Mouse (Mus musculus): ENCODE measurements around the gene Akt1s1.
A peak's percentile ranks its signal among the peaks of the same experiment; 100 is the strongest.
"Not testable (repeated sequence)": the region's sequence is repeated elsewhere in the genome, so short reads cannot be mapped to it uniquely, and the experiment has no call there.

Akt1s1 gene

GRCm38 (mm10) chr7:44871181-44871580 lies 22.4 kb downstream of the Akt1s1 start:
- no peak for DNase-seq

- DNase-seq, result not testable (repeated sequence)
These were observed 23.0 kb downstream of the Akt1s1 start for GRCm38 (mm10) chr7:44871774-44872173.

GRCm38 (mm10) chr7:44877833-44878232 lies 29.0 kb downstream of the Akt1s1 start:
- DNase-seq, result no peak

- DNase-seq, result no peak
These were observed 34.2 kb downstream of the Akt1s1 start for GRCm38 (mm10) chr7:44883036-44883435.

- no peak for DNase-seq
These were observed 35.8 kb downstream of the Akt1s1 start for GRCm38 (mm10) chr7:44884637-44885036.

GRCm38 (mm10) chr7:44886964-44887363 lies 38.2 kb downstream of the Akt1s1 start:
- no peak for DNase-seq

GRCm38 (mm10) chr7:44888256-44889105 lies 39.7 kb downstream of the Akt1s1 start:
- peak; percentile 26 for DNase-seq

GRCm38 (mm10) chr7:44890180-44890579 lies 41.4 kb downstream of the Akt1s1 start:
- DNase-seq, result peak; percentile 49

GRCm38 (mm10) chr7:44890737-44891136 lies 41.9 kb downstream of the Akt1s1 start:
- DNase-seq, result peak; percentile 50

- peak; percentile 16 for DNase-seq
These were observed 42.8 kb downstream of the Akt1s1 start for GRCm38 (mm10) chr7:44891611-44892010.

- peak; percentile 95 for DNase-seq
These were observed 43.6 kb downstream of the Akt1s1 start, which contains the start of gene Med25 for GRCm38 (mm10) chr7:44892276-44892921. Med25 (minus strand) TSS chr7:44892712.

GRCm38 (mm10) chr7:44893197-44893596 lies 44.4 kb downstream of the Akt1s1 start:
- peak; percentile 26 for DNase-seq

- no peak for DNase-seq
These were observed 45.4 kb downstream of the Akt1s1 start for GRCm38 (mm10) chr7:44894175-44894574.

GRCm38 (mm10) chr7:44895206-44895592 lies 46.4 kb downstream of the Akt1s1 start:
- no peak for DNase-seq

- DNase-seq, result peak; percentile 94
These were observed 47.0 kb downstream of the Akt1s1 start, which contains the start of gene Fuz for GRCm38 (mm10) chr7:44895593-44896434. Fuz (plus strand) TSS chr7:44896079.

- DNase-seq, result no peak
These were observed 47.7 kb downstream of the Akt1s1 start for GRCm38 (mm10) chr7:44896499-44896898.

GRCm38 (mm10) chr7:44898607-44899006 lies 49.8 kb downstream of the Akt1s1 start:
- peak; percentile 63 for DNase-seq

GRCm38 (mm10) chr7:44900632-44901031 lies 51.8 kb downstream of the Akt1s1 start:
- peak; percentile 38 for DNase-seq

GRCm38 (mm10) chr7:44901230-44901722 lies 52.5 kb downstream of the Akt1s1 start:
- peak; percentile 76 for DNase-seq

Measured in kidney, postnatal 10 days (tissue).